Mouse (Mus musculus): ENCODE data around the gene Neto2. TPM values are rescaled to one million over a fixed set of nuclear protein-coding genes. Genes with fewer than 3 reads are reported as not detected.

Gene Neto2
- polyA plus RNA-seq, 1 experiment from 2014 or later, result 24.8 TPM

GRCm38 (mm10) chr8:85665146-85665545 lies 35.6 kb downstream of the Neto2 start:
- Histone ChIP-seq H3K9me3 (replicated peaks; ENCODE audit: control insufficient read depth, low read length) (no peaks in the 10 kb centered on the region), H3K27me3 (ENCODE audit: control insufficient read depth, insufficient read depth, low read length) (no peaks in the 10 kb centered on the region), H3K4me2 (ENCODE audit: low read depth, low read length) (no peak overlapping the region), H3K4me3 (ENCODE audit: low read depth, low read length) (no peak overlapping the region), H3K27ac (replicated peaks; ENCODE audit: low read depth, low read length) (no peak overlapping the region), H3K36me3 (replicated peaks; ENCODE audit: control insufficient read depth, insufficient read depth, low read depth, low read length) (no peaks in the 10 kb centered on the region), H3K4me1 (ENCODE audit: control insufficient read depth, insufficient read depth, low read length) (no peaks in the 10 kb centered on the region), H3K9ac (replicated peaks; ENCODE audit: low read length) (no peak overlapping the region)
- peak; percentile 38 for DNase-seq (ENCODE audit: low spot score)
- no peak for ATAC-seq (replicated peaks; ENCODE audit: insufficient number of reproducible peaks, low FRiP score, low TSS enrichment, low read depth)

GRCm38 (mm10) chr8:85661995-85662394 lies 38.7 kb downstream of the Neto2 start:
- H3K27me3 ChIP-seq (ENCODE audit: control insufficient read depth, insufficient read depth, low read length), result no peaks in the 10 kb centered on the region
- no peaks in the 10 kb centered on the region for H3K9me3 ChIP-seq (replicated peaks; ENCODE audit: control insufficient read depth, low read length)
- H3K4me1 ChIP-seq (ENCODE audit: control insufficient read depth, insufficient read depth, low read length), result no peaks in the 10 kb centered on the region
- ATAC-seq (replicated peaks; ENCODE audit: insufficient number of reproducible peaks, low FRiP score, low TSS enrichment, low read depth), result peak; percentile 56; the same call in 1 of the 2 replicates
- H3K36me3 ChIP-seq (replicated peaks; ENCODE audit: control insufficient read depth, insufficient read depth, low read depth, low read length), result no peaks in the 10 kb centered on the region
- no peak overlapping the region for H3K9ac ChIP-seq (replicated peaks; ENCODE audit: low read length)
- no peak overlapping the region for H3K4me3 ChIP-seq (ENCODE audit: low read depth, low read length)
- WGBS, result 45% methylated on average over 5 of the region's 5 CpGs
- no peak overlapping the region for H3K4me2 ChIP-seq (ENCODE audit: low read depth, low read length)
- no peak overlapping the region for H3K27ac ChIP-seq (replicated peaks; ENCODE audit: low read depth, low read length)
- peak; percentile 75 for DNase-seq (ENCODE audit: low spot score)

- no peak for DNase-seq (ENCODE audit: low spot score)
- Histone ChIP-seq H3K9ac (replicated peaks; ENCODE audit: low read length) (no peak overlapping the region), H3K4me1 (ENCODE audit: control insufficient read depth, insufficient read depth, low read length) (no peaks in the 10 kb centered on the region), H3K27me3 (ENCODE audit: control insufficient read depth, insufficient read depth, low read length) (no peaks in the 10 kb centered on the region), H3K9me3 (replicated peaks; ENCODE audit: control insufficient read depth, low read length) (no peaks in the 10 kb centered on the region), H3K27ac (replicated peaks; ENCODE audit: low read depth, low read length) (no peak overlapping the region), H3K4me3 (ENCODE audit: low read depth, low read length) (no peak overlapping the region), H3K36me3 (replicated peaks; ENCODE audit: control insufficient read depth, insufficient read depth, low read depth, low read length) (no peaks in the 10 kb centered on the region), H3K4me2 (ENCODE audit: low read depth, low read length) (no peak overlapping the region)
- ATAC-seq (replicated peaks; ENCODE audit: insufficient number of reproducible peaks, low FRiP score, low TSS enrichment, low read depth), result no peak
- 87% methylated on average over 2 of the region's 2 CpGs for WGBS
These were observed 49.5 kb downstream of the Neto2 start for GRCm38 (mm10) chr8:85651201-85651600.

- no peaks in the 10 kb centered on the region for H3K27me3 ChIP-seq (ENCODE audit: control insufficient read depth, insufficient read depth, low read length)
- H3K4me2 ChIP-seq (ENCODE audit: low read depth, low read length), result no peak overlapping the region
- ATAC-seq (replicated peaks; ENCODE audit: insufficient number of reproducible peaks, low FRiP score, low TSS enrichment, low read depth), result no peak
- H3K27ac ChIP-seq (replicated peaks; ENCODE audit: low read depth, low read length), result no peak overlapping the region
- DNase-seq (ENCODE audit: low spot score), result no peak
- H3K9ac ChIP-seq (replicated peaks; ENCODE audit: low read length), result no peak overlapping the region
- no peaks in the 10 kb centered on the region for H3K9me3 ChIP-seq (replicated peaks; ENCODE audit: control insufficient read depth, low read length)
- H3K36me3 ChIP-seq (replicated peaks; ENCODE audit: control insufficient read depth, insufficient read depth, low read depth, low read length), result no peaks in the 10 kb centered on the region
- H3K4me3 ChIP-seq (ENCODE audit: low read depth, low read length), result no peak overlapping the region
- H3K4me1 ChIP-seq (ENCODE audit: control insufficient read depth, insufficient read depth, low read length), result no peaks in the 10 kb centered on the region
These were observed 52.2 kb downstream of the Neto2 start for GRCm38 (mm10) chr8:85648553-85648952.

GRCm38 (mm10) chr8:85644921-85645665 lies 55.6 kb downstream of the Neto2 start:
- H3K9ac ChIP-seq (replicated peaks; ENCODE audit: low read length), result no peak overlapping the region
- no peak overlapping the region for H3K27ac ChIP-seq (replicated peaks; ENCODE audit: low read depth, low read length)
- H3K27me3 ChIP-seq (ENCODE audit: control insufficient read depth, insufficient read depth, low read length), result no peaks in the 10 kb centered on the region
- H3K4me1 ChIP-seq (ENCODE audit: control insufficient read depth, insufficient read depth, low read length), result no peaks in the 10 kb centered on the region
- no peaks in the 10 kb centered on the region for H3K36me3 ChIP-seq (replicated peaks; ENCODE audit: control insufficient read depth, insufficient read depth, low read depth, low read length)
- no peak overlapping the region for H3K4me3 ChIP-seq (ENCODE audit: low read depth, low read length)
- DNase-seq (ENCODE audit: low spot score) (no peak), ATAC-seq (replicated peaks; ENCODE audit: insufficient number of reproducible peaks, low FRiP score, low TSS enrichment, low read depth) (no peak)
- H3K4me2 ChIP-seq (ENCODE audit: low read depth, low read length), result no peak overlapping the region
- 87% methylated on average over 4 of the region's 4 CpGs for WGBS
- no peaks in the 10 kb centered on the region for H3K9me3 ChIP-seq (replicated peaks; ENCODE audit: control insufficient read depth, low read length)

- Histone ChIP-seq H3K9ac (replicated peaks; ENCODE audit: low read length) (no peak overlapping the region), H3K4me2 (ENCODE audit: low read depth, low read length) (no peak overlapping the region), H3K27ac (replicated peaks; ENCODE audit: low read depth, low read length) (no peak overlapping the region), H3K27me3 (ENCODE audit: control insufficient read depth, insufficient read depth, low read length) (no peaks in the 10 kb centered on the region), H3K36me3 (replicated peaks; ENCODE audit: control insufficient read depth, insufficient read depth, low read depth, low read length) (no peaks in the 10 kb centered on the region), H3K4me3 (ENCODE audit: low read depth, low read length) (no peak overlapping the region), H3K9me3 (replicated peaks; ENCODE audit: control insufficient read depth, low read length) (no peaks in the 10 kb centered on the region), H3K4me1 (ENCODE audit: control insufficient read depth, insufficient read depth, low read length) (no peaks in the 10 kb centered on the region)
- no peak for ATAC-seq (replicated peaks; ENCODE audit: insufficient number of reproducible peaks, low FRiP score, low TSS enrichment, low read depth)
- 89% methylated on average over 6 of the region's 6 CpGs for WGBS
- DNase-seq (ENCODE audit: low spot score), result no peak
These were observed 76.3 kb downstream of the Neto2 start for GRCm38 (mm10) chr8:85624450-85624849.

GRCm38 (mm10) chr8:85623246-85623645 lies 77.5 kb downstream of the Neto2 start:
- Histone ChIP-seq H3K9ac (replicated peaks; ENCODE audit: low read length) (no peak overlapping the region), H3K4me2 (ENCODE audit: low read depth, low read length) (no peak overlapping the region), H3K9me3 (replicated peaks; ENCODE audit: control insufficient read depth, low read length) (no peaks in the 10 kb centered on the region), H3K27me3 (ENCODE audit: control insufficient read depth, insufficient read depth, low read length) (no peaks in the 10 kb centered on the region), H3K27ac (replicated peaks; ENCODE audit: low read depth, low read length) (no peak overlapping the region), H3K4me1 (ENCODE audit: control insufficient read depth, insufficient read depth, low read length) (no peaks in the 10 kb centered on the region), H3K36me3 (replicated peaks; ENCODE audit: control insufficient read depth, insufficient read depth, low read depth, low read length) (no peaks in the 10 kb centered on the region), H3K4me3 (ENCODE audit: low read depth, low read length) (no peak overlapping the region)
- 90% methylated on average over 5 of the region's 5 CpGs for WGBS
- ATAC-seq (replicated peaks; ENCODE audit: insufficient number of reproducible peaks, low FRiP score, low TSS enrichment, low read depth), result no peak
- DNase-seq (ENCODE audit: low spot score), result no peak

- DNase-seq (ENCODE audit: low spot score) (no peak), ATAC-seq (replicated peaks; ENCODE audit: insufficient number of reproducible peaks, low FRiP score, low TSS enrichment, low read depth) (no peak)
- WGBS, result 72% methylated on average over 3 of the region's 3 CpGs
These were observed 81.9 kb downstream of the Neto2 start for GRCm38 (mm10) chr8:85618789-85619188.

More at GRCm38 (mm10) chr8:85618789-85619188, 81.9 kb downstream of the Neto2 start:
- Histone ChIP-seq H3K27me3 (ENCODE audit: control insufficient read depth, insufficient read depth, low read length) (no peaks in the 10 kb centered on the region), H3K9me3 (replicated peaks; ENCODE audit: control insufficient read depth, low read length) (no peaks in the 10 kb centered on the region), H3K4me1 (ENCODE audit: control insufficient read depth, insufficient read depth, low read length) (no peaks in the 10 kb centered on the region), H3K27ac (replicated peaks; ENCODE audit: low read depth, low read length) (no peak overlapping the region), H3K4me3 (ENCODE audit: low read depth, low read length) (no peak overlapping the region), H3K9ac (replicated peaks; ENCODE audit: low read length) (no peak overlapping the region), H3K36me3 (replicated peaks; ENCODE audit: control insufficient read depth, insufficient read depth, low read depth, low read length) (no peaks in the 10 kb centered on the region), H3K4me2 (ENCODE audit: low read depth, low read length) (no peak overlapping the region)
